Mouse (Mus musculus): ENCODE measurements at regions not wholly inside any gene's neighbourhood (a gene's known extent, or its start where the extent isn't known, plus 50 kb on each side); places are given as distances from the start of the nearest gene placed in this dataset.

DNA sequence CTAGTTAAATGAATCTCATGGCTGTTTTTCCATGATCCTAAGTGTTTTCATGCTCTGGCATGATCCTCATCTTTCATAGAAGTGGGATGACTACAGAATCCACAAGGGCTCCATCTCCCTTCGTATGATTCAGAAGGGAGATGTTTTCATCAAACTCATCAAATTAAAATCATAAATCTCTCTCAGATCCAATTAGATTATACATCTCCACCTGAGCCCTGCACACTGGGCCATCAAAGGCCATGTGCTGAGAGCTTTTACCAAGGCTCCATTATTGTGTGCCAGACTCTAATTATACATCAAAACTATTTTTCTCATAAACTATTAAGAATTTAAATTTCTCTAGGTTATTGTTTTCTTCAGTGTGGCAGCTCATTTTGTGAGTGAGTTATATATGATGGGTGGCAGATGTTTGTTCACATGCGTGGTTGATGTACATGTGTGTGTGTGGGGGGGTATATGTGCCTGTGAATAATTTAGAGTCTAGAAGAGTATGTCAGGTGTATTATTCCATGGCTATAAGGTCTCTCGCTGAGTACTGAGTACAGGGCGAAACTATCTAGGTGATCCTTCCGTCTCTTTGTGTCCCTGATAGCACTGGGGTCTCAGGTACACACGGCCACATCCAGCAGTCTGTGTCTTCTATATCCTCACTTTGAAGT is 278.4 kb downstream of the Fat4 start:
- Histone ChIP-seq H3K4me1 (no peaks in the 10 kb centered on the region), H3K4me2 (no peak overlapping the region), H3K27me3 (no peaks in the 10 kb centered on the region), H3K9ac (no peak overlapping the region), H3K36me3 (no peaks in the 10 kb centered on the region), H3K27ac (no peak overlapping the region), H3K4me3 (no peak overlapping the region), H3K9me3 (no peaks in the 10 kb centered on the region)
- 82% methylated on average over 6 of the region's 6 CpGs for WGBS
- ATAC-seq (ENCODE audit: borderline replicate concordance, extremely low read depth, low FRiP score, low TSS enrichment): no peak

DNA sequence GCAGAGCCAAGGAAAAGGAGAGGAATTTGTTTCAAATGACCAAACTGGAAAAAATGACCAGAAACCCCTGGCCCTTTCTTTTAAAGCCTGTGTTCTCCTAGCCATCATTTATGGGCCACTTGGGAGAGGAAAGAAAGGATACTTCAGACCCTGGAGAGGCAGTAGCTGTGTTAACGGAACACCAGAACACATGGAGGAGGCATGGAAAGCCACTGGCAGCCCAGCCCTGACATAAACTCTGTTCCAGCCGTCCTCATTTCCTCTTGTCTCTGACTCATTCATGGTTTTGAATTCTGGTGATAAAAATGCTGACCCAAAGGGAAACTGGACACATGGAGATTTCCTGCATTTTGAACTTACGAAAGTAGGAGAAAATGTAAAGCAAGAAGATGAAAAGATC is 295.9 kb downstream of the Fat4 start:
- Histone ChIP-seq H3K9me3 (0 out of 2 replicates have a peak, but pooled peaks cover 4% of the 10 kb centered on the region), H3K27me3 (no peaks in the 10 kb centered on the region), H3K4me1 (no peaks in the 10 kb centered on the region), H3K27ac (no peak overlapping the region), H3K36me3 (no peaks in the 10 kb centered on the region), H3K4me3 (no peak overlapping the region), H3K4me2 (no peak overlapping the region), H3K9ac (no peak overlapping the region)
- 59% methylated on average over 3 of the region's 3 CpGs for WGBS
- ATAC-seq (ENCODE audit: borderline replicate concordance, extremely low read depth, low FRiP score, low TSS enrichment): no peak

DNA sequence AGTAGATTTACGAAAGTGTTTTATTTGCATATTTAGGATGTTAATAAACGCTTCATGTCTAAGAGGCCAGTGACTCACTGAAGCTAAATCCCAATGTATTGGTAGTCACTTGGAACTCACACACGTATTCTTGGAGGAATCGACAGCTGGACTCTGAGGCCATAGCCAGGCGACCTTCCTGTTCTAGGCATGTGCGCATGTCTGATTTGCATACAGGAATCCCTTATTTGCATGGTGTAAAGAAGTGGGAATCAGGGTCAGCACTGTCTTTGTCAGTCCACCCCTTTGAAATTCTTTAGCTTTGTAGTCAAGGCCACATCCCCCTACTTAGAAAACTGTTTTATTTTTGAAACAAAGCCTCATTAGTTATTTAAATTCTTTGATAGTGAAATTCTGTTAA is 308.4 kb downstream of the Fat4 start:
- ATAC-seq (ENCODE audit: borderline replicate concordance, extremely low read depth, low FRiP score, low TSS enrichment): no peak
- 90% methylated on average over 6 of the region's 6 CpGs for WGBS

DNA sequence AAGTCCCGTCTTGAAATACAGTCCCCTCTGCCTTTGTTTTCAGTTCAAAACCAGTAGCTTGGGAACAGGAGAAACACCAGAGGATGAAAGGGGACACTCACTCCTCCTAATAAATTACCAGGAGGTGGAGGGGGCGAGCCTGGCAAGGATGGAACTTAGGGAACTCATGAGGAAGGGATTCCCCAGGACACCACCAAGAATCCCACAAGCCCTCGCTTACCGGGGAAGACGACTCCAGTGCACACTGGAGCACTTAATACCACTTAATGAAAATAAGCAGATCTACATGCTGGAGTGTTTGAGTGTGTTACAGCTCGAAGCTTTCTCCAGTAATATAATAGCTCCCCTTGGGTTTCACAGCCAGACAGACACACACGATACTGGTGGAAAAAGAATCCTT is 315.9 kb downstream of the Fat4 start:
- no peak for ATAC-seq (ENCODE audit: borderline replicate concordance, extremely low read depth, low FRiP score, low TSS enrichment)
- WGBS: 61% methylated on average over 7 of the region's 7 CpGs

More for the DNA sequence above, 308.4 kb downstream of the Fat4 start:
- Histone ChIP-seq H3K4me3 (no peak overlapping the region), H3K9ac (no peak overlapping the region), H3K27ac (no peak overlapping the region), H3K9me3 (no peaks in the 10 kb centered on the region), H3K4me2 (no peak overlapping the region), H3K27me3 (no peaks in the 10 kb centered on the region), H3K4me1 (no peaks in the 10 kb centered on the region), H3K36me3 (no peaks in the 10 kb centered on the region)

GRCm38 (mm10) chr3:39208651-39209050 is 321.9 kb downstream of the Fat4 start:
- H3K27ac ChIP-seq: no peak overlapping the region
- H3K9me3 ChIP-seq: no peaks in the 10 kb centered on the region
- H3K9ac ChIP-seq: no peak overlapping the region
- H3K4me1 ChIP-seq: no peaks in the 10 kb centered on the region; the same call in 1 of the 2 replicates
- ATAC-seq (ENCODE audit: borderline replicate concordance, extremely low read depth, low FRiP score, low TSS enrichment): no peak
- H3K36me3 ChIP-seq: no peaks in the 10 kb centered on the region
- no peaks in the 10 kb centered on the region for H3K27me3 ChIP-seq
- no peak overlapping the region for H3K4me2 ChIP-seq
- WGBS: 77% methylated on average over 1 of the region's 1 CpGs
- no peak overlapping the region for H3K4me3 ChIP-seq

More for the DNA sequence above, 315.9 kb downstream of the Fat4 start:
- no peak overlapping the region for H3K4me2 ChIP-seq
- H3K27me3 ChIP-seq: no peaks in the 10 kb centered on the region
- H3K9me3 ChIP-seq: no peaks in the 10 kb centered on the region
- no peaks in the 10 kb centered on the region for H3K36me3 ChIP-seq
- H3K4me1 ChIP-seq: no peaks in the 10 kb centered on the region
- no peak overlapping the region for H3K4me3 ChIP-seq
- no peak overlapping the region for H3K9ac ChIP-seq
- no peak overlapping the region for H3K27ac ChIP-seq

GRCm38 (mm10) chr3:39209382-39210165 is 322.8 kb downstream of the Fat4 start:
- Histone ChIP-seq H3K27me3 (no peaks in the 10 kb centered on the region), H3K4me1 (no peaks in the 10 kb centered on the region; the same call in 1 of the 2 replicates), H3K36me3 (no peaks in the 10 kb centered on the region), H3K4me3 (no peak overlapping the region), H3K9me3 (no peaks in the 10 kb centered on the region), H3K27ac (no peak overlapping the region), H3K4me2 (no peak overlapping the region), H3K9ac (no peak overlapping the region)
- no peak for ATAC-seq (ENCODE audit: borderline replicate concordance, extremely low read depth, low FRiP score, low TSS enrichment)
- WGBS: 79% methylated on average over 8 of the region's 8 CpGs

GRCm38 (mm10) chr3:39211670-39212069 is 324.9 kb downstream of the Fat4 start:
- Histone ChIP-seq H3K4me2 (no peak overlapping the region), H3K9ac (no peak overlapping the region), H3K4me1 (no peaks in the 10 kb centered on the region; the same call in 1 of the 2 replicates), H3K36me3 (no peaks in the 10 kb centered on the region), H3K27me3 (no peaks in the 10 kb centered on the region), H3K27ac (no peak overlapping the region), H3K9me3 (no peaks in the 10 kb centered on the region), H3K4me3 (no peak overlapping the region)
- no peak for ATAC-seq (ENCODE audit: borderline replicate concordance, extremely low read depth, low FRiP score, low TSS enrichment)
- 32% methylated on average over 5 of the region's 5 CpGs for WGBS

GRCm38 (mm10) chr3:39220011-39220706 is 333.4 kb downstream of the Fat4 start:
- no peaks in the 10 kb centered on the region for H3K27me3 ChIP-seq
- H3K4me1 ChIP-seq: no peaks in the 10 kb centered on the region
- H3K4me2 ChIP-seq: 0 out of 2 replicates have a peak overlapping the region, but pooled peaks have one; percentile 8
- H3K4me3 ChIP-seq: no peak overlapping the region
- peak; percentile 73 for ATAC-seq (ENCODE audit: borderline replicate concordance, extremely low read depth, low FRiP score, low TSS enrichment)
- 48% methylated on average over 10 of the region's 10 CpGs for WGBS
- H3K9ac ChIP-seq: no peak overlapping the region
- peak overlapping the region; percentile 69 for H3K27ac ChIP-seq
- no peaks in the 10 kb centered on the region for H3K9me3 ChIP-seq
- no peaks in the 10 kb centered on the region for H3K36me3 ChIP-seq

GRCm38 (mm10) chr3:39220707-39221034 is 333.9 kb downstream of the Fat4 start:
- WGBS: 53% methylated on average over 2 of the region's 2 CpGs
- no peaks in the 10 kb centered on the region for H3K9me3 ChIP-seq
- H3K4me1 ChIP-seq: no peaks in the 10 kb centered on the region
- H3K4me3 ChIP-seq: no peak overlapping the region
- no peak overlapping the region for H3K4me2 ChIP-seq
- H3K9ac ChIP-seq: no peak overlapping the region
- ATAC-seq (ENCODE audit: borderline replicate concordance, extremely low read depth, low FRiP score, low TSS enrichment): peak; percentile 59; the same call in 1 of the 2 replicates
- no peaks in the 10 kb centered on the region for H3K27me3 ChIP-seq
- 0 out of 2 replicates have a peak overlapping the region, but pooled peaks have one; percentile 38 for H3K27ac ChIP-seq
- H3K36me3 ChIP-seq: no peaks in the 10 kb centered on the region

DNA sequence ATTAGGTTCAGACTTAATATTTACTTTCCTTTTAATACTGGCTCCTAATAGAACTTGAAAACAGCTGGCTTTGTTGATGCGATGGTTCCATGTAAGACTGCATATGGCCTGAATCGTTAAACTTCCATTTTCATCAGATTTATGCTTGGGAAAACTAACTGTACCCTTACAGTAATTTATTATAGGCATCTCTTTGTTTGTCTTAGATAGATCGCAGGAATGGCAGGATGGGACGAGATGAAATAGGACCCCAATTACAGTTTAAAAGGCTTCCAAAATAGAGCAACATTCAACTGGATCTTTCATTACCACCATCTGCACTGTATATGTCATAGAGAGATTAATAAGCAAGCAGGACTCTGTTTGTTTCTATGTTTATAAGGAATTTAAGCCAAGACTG is 335.3 kb downstream of the Fat4 start:
- Histone ChIP-seq H3K4me1 (no peaks in the 10 kb centered on the region), H3K9ac (no peak overlapping the region), H3K27ac (no peak overlapping the region), H3K9me3 (no peaks in the 10 kb centered on the region), H3K4me2 (no peak overlapping the region), H3K36me3 (no peaks in the 10 kb centered on the region), H3K27me3 (no peaks in the 10 kb centered on the region), H3K4me3 (no peak overlapping the region)
- no peak for ATAC-seq (ENCODE audit: borderline replicate concordance, extremely low read depth, low FRiP score, low TSS enrichment)
- WGBS: 48% methylated on average over 4 of the region's 4 CpGs

DNA sequence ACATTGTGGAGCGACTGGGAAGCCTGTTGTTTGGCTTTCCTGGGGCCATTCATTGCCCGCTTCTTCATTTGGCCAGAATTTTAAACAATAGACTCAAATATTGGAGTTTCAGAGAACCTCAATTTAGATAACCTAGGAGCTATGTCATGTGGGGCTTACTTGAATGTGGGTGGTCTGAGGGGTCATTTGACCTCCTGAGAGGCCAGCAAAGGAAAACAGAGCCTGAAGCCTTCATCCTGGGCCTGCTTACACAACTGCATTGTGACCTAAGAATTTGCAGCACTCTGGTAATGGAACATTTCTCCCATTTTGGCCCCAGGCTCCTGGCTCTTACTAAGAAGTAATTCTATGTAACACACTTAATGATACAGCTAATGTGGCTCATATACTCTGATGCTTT is 348.2 kb downstream of the Fat4 start:
- H3K9ac ChIP-seq: no peak overlapping the region
- no peak overlapping the region for H3K4me3 ChIP-seq
- no peak for ATAC-seq (ENCODE audit: borderline replicate concordance, extremely low read depth, low FRiP score, low TSS enrichment)
- no peaks in the 10 kb centered on the region for H3K36me3 ChIP-seq
- no peak overlapping the region for H3K27ac ChIP-seq
- no peak overlapping the region for H3K4me2 ChIP-seq
- no peaks in the 10 kb centered on the region for H3K9me3 ChIP-seq
- WGBS: 53% methylated on average over 2 of the region's 2 CpGs
- H3K27me3 ChIP-seq: no peaks in the 10 kb centered on the region
- H3K4me1 ChIP-seq: no peaks in the 10 kb centered on the region

DNA sequence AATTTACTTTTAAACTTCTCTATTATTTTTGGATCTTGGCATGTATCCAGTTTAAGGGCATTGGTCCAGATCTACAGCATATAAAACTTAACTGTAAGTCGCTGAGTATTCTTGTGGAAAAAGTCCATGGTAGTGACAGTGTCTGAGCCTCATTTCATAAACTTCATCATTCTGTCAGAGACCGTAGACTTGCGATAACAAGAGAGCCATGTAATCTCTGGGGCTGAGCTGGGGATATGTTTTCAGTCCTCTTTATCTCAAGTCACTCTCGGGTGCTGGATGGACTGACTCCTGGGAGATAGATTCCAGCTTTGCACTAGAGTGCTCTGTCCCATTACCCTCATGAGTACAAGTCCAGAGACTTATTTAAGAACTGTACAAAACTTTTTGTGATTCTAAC is 362.0 kb downstream of the Fat4 start:
- H3K9ac ChIP-seq: no peak overlapping the region
- peaks cover 5% of the 10 kb centered on the region; the same call in 1 of the 2 replicates for H3K4me1 ChIP-seq
- WGBS: 30% methylated on average over 4 of the region's 4 CpGs
- H3K9me3 ChIP-seq: no peaks in the 10 kb centered on the region
- no peak overlapping the region for H3K4me3 ChIP-seq
- peak; percentile 52; the same call in 1 of the 2 replicates for ATAC-seq (ENCODE audit: borderline replicate concordance, extremely low read depth, low FRiP score, low TSS enrichment)
- H3K4me2 ChIP-seq: no peak overlapping the region
- H3K27ac ChIP-seq: 0 out of 2 replicates have a peak overlapping the region, but pooled peaks have one; percentile 18
- no peaks in the 10 kb centered on the region for H3K27me3 ChIP-seq
- H3K36me3 ChIP-seq: no peaks in the 10 kb centered on the region

Measured in lung, embryonic 15.5 days (tissue).